In the genomic region with DNA sequence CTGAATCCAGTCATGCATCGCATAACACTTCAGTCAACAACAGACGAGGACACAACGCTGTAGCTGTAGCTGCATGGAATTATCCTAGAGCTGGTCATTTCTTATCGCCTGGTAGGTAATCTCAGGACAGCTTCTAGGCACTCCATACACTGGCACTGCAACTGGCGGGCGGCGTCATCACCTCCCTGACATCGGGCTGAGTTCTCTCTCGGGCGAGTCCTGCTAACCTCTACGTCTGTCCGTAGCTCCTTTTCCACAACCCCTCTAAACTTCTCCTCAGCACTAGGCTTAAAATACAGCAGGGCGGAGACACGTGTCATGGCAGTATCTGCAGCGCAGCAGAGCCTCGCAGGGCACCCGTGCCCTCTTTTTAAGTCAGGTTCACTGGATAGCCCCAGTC, we compare ENCODE assay signal across 21 mouse cellular contexts. TPM values are rescaled to one million over a fixed set of nuclear protein-coding genes. Genes with fewer than 3 reads are reported as not detected.
DNase-seq lines count a peak whose midpoint lies in the region; ATAC-seq and TF ChIP-seq lines count a peak whose summit lies in the region.
"Had no signal": no experiment of that assay in that cellular context is flagged by ENCODE, and none has a peak within 500 bp of the region (broad histone marks: within the 10 kb centered on the region; RNA-seq: fewer than 3 reads in every experiment).

No protein-coding gene starts in this region.

- TF ChIP-seq POLR2A in kidney, adult 2 months (IDR thresholded peaks at IDR 0.05; ENCODE audit: low read depth, low read length) = no peak
- no peak for TF ChIP-seq POLR2A in heart, adult 2 months (IDR thresholded peaks at IDR 0.05; ENCODE audit: insufficient read depth, low read depth, low read length)

- peak overlapping the region; percentile 53 for H3K4me2 ChIP-seq in heart, embryonic 13.5 days
- H3K4me2 ChIP-seq: embryonic facial prominence, embryonic 13.5 days; kidney, embryonic 15.5 days; limb, embryonic 12.5 days; liver, embryonic 13.5 days; lung, embryonic 15.5 days had no signal

- H3K27ac ChIP-seq in kidney, adult 2 months (ENCODE audit: insufficient read depth, low read depth, low read length) = peak overlapping the region; percentile 59
- H3K27ac ChIP-seq in heart, adult 2 months = peak overlapping the region; percentile 62
- H3K27ac ChIP-seq in heart, embryonic 13.5 days (replicated peaks) = peak overlapping the region; percentile 21; the same call in 1 of the 2 replicates
- H3K27ac ChIP-seq: embryonic facial prominence, embryonic 13.5 days; kidney, embryonic 15.5 days; limb, embryonic 12.5 days; liver, embryonic 13.5 days; lung, embryonic 15.5 days; macrophage; midbrain, embryonic 10.5 days had no signal

- DNase-seq in kidney, adult 2 months = peak; percentile 35
- no peak for DNase-seq in kidney, adult 11 months
- DNase-seq in heart, adult 2 months = peak in 1 of 2 experiments; percentile 56
- DNase-seq in skeletal muscle tissue, adult 2 months (ENCODE audit: low read depth, low spot score) = peak; percentile 42
- DNase-seq in layer of hippocampus, postnatal 36 days = no peak
- no peak for DNase-seq in left cerebral cortex, adult 8-10 months (ENCODE audit: low spot score in 2 of 2)
- DNase-seq: adrenal gland, postnatal 10 days; cerebellum, postnatal 10 days; gastrocnemius, postnatal 36 days; layer of hippocampus, adult 9-11 months; liver, embryonic 13.5 days; right cerebral cortex, postnatal 25 days; thymus, adult 2 months had no signal

- no peak overlapping the region; the same call in 1 of the 2 replicates for H3K4me3 ChIP-seq in kidney, adult 2 months (ENCODE audit: insufficient read depth, low read depth, low read length)
- no peak overlapping the region for H3K4me3 ChIP-seq in heart, adult 2 months
- H3K4me3 ChIP-seq in heart, embryonic 13.5 days = 0 out of 2 replicates have a peak overlapping the region, but pooled peaks have one; percentile 6
- H3K4me3 ChIP-seq: embryonic facial prominence, embryonic 13.5 days; kidney, embryonic 15.5 days; limb, embryonic 12.5 days; liver, embryonic 13.5 days; lung, embryonic 15.5 days; midbrain, embryonic 10.5 days had no signal

- TF ChIP-seq EP300 in heart, adult 2 months (IDR thresholded peaks at IDR 0.05; ENCODE audit: insufficient read depth, low read depth, low read length) = no peak

- H3K4me1 ChIP-seq in kidney, adult 2 months (ENCODE audit: control insufficient read depth, insufficient read depth, low read length) = peaks cover 21% of the 10 kb centered on the region
- peaks cover 3% of the 10 kb centered on the region for H3K4me1 ChIP-seq in heart, adult 2 months (ENCODE audit: control insufficient read depth, insufficient read depth, low read length)
- H3K4me1 ChIP-seq in heart, embryonic 13.5 days = peaks cover 31% of the 10 kb centered on the region
- H3K4me1 ChIP-seq: lung, embryonic 15.5 days had no signal

- no peaks in the 10 kb centered on the region for H3K9me3 ChIP-seq in heart, embryonic 13.5 days
- H3K9me3 ChIP-seq: embryonic facial prominence, embryonic 13.5 days; kidney, embryonic 15.5 days; limb, embryonic 12.5 days; liver, embryonic 13.5 days; lung, embryonic 15.5 days; midbrain, embryonic 10.5 days had no signal

- intact Hi-C loops in heart, adult 2 months (cut with DNase I) = no loop called here

- no peak overlapping the region; the same call in 1 of the 2 replicates for H3K9ac ChIP-seq in heart, adult 2 months (ENCODE audit: low read depth, low read length)
- peak overlapping the region; percentile 28 for H3K9ac ChIP-seq in heart, embryonic 13.5 days
- H3K9ac ChIP-seq: embryonic facial prominence, embryonic 13.5 days; kidney, embryonic 15.5 days; limb, embryonic 12.5 days; liver, embryonic 13.5 days; lung, embryonic 15.5 days had no signal

- H3K27me3 ChIP-seq in kidney, adult 2 months (replicated peaks; ENCODE audit: control insufficient read depth, insufficient read depth, low read length) = no peaks in the 10 kb centered on the region
- no peaks in the 10 kb centered on the region for H3K27me3 ChIP-seq in heart, adult 2 months (ENCODE audit: control insufficient read depth, insufficient read depth, low read length)
- H3K27me3 ChIP-seq in heart, embryonic 13.5 days (replicated peaks) = no peaks in the 10 kb centered on the region
- H3K27me3 ChIP-seq: embryonic facial prominence, embryonic 13.5 days; kidney, embryonic 15.5 days; limb, embryonic 12.5 days; liver, embryonic 13.5 days; lung, embryonic 15.5 days had no signal

- no peak for TF ChIP-seq CTCF in kidney, adult 2 months (conservative IDR thresholded peaks at IDR 0.05; ENCODE audit: insufficient read depth, insufficient read length, low read depth, low read length)
- no peak for TF ChIP-seq CTCF in heart, adult 2 months (IDR thresholded peaks at IDR 0.05)

- no peaks in the 10 kb centered on the region for H3K36me3 ChIP-seq in kidney, adult 2 months (ENCODE audit: control insufficient read depth, insufficient read depth, low read length)
- H3K36me3 ChIP-seq in heart, adult 2 months (ENCODE audit: control insufficient read depth, insufficient read depth, low read length) = peaks cover 6% of the 10 kb centered on the region; the same call in 1 of the 2 replicates
- H3K36me3 ChIP-seq in heart, embryonic 13.5 days = 0 out of 2 replicates have a peak, but pooled peaks cover 3% of the 10 kb centered on the region
- H3K36me3 ChIP-seq: embryonic facial prominence, embryonic 13.5 days; kidney, embryonic 15.5 days; liver, embryonic 13.5 days; lung, embryonic 15.5 days had no signal

- peaks cover 10% of the 10 kb centered on the region for H3K79me2 ChIP-seq in heart, adult 2 months (replicated peaks; ENCODE audit: control insufficient read depth, insufficient read depth, low read length)

- ATAC-seq in heart, embryonic 13.5 days (ENCODE audit: extremely low read depth, insufficient number of reproducible peaks, low FRiP score, low TSS enrichment) = no peak; the same call in 1 of the 2 replicates
- ATAC-seq: forebrain, embryonic 14.5 days had no signal

- 56% methylated on average over 17 of the region's 17 CpGs for WGBS in kidney, adult 2 months
- WGBS in heart, adult 2 months = 59% methylated on average over 17 of the region's 17 CpGs
- 48% methylated on average over 17 of the region's 17 CpGs for WGBS in heart, embryonic 13.5 days

RNA-seq across cellular contexts. Expression of gene Zdhhc17, which starts 23.3 kb away (rescaled TPM):
- 15.9 and 16.5 TPM in 2 replicates for polyA plus RNA-seq in kidney, adult 2 months (2012; rRNA removed)
- total RNA-seq in heart, adult 2 months (2021) = 10 to 100 TPM; 20.5 to 27.6 TPM
- polyA plus RNA-seq in heart, adult 2 months (2012; rRNA removed) = 19.0 and 32.2 TPM in 2 replicates
- 15.4 and 17.6 TPM in 2 replicates for polyA plus RNA-seq in heart, embryonic 13.5 days (2015; fragmentation: Nextera tagmentation; extraction: Ambion mirVana)
- 10 to 100 TPM; 97.6 TPM for total RNA-seq in layer of hippocampus, postnatal 36 days (2021)
- 100 to 1,000 TPM; 117 to 128 (median 122) TPM for total RNA-seq in left cerebral cortex, adult 8-10 months (2022)

Comparison
In these comparisons a context has a peak if more than half of its experiments do, and no peak if none do; other contexts are left out.
1. DNase-seq: peak in kidney, adult 2 months (single experiment) and skeletal muscle tissue, adult 2 months (single experiment); none in kidney, adult 11 months (single experiment), layer of hippocampus, postnatal 36 days (0 of 2) and left cerebral cortex, adult 8-10 months (0 of 2).
2. Peak in every context shown above with its lines, with median percentiles within 50 percentile points of each other: H3K27ac ChIP-seq.